Mouse (Mus musculus) liver, embryonic 14.5 days (tissue): Measurements from ENCODE around the gene Tmem165.

Experiments
- CTCF ChIP-seq: IDR thresholded peaks from 2 replicates; pipeline ENCODE4 v1.5.1; 2016; ENCODE audit warnings: antibody characterized with exemption, low read depth, control low read depth
- EP300 ChIP-seq: IDR thresholded peaks from 2 replicates; pipeline ENCODE4 v1.6.1; 2016; ENCODE audit warnings: antibody characterized with exemption, low read depth

- TF ChIP-seq CTCF (no peak), EP300 (no peak)
Observed at GRCm38 (mm10) chr5:76138071-76138470, 45.6 kb upstream of the Tmem165 start.
